Mouse (Mus musculus) telencephalon, adult 2 months (tissue): ENCODE measurements around the gene Dpyd.

Experiments used
- DNase-seq: peaks from one replicate; pipeline ENCODE4 v3.0.0-alpha.2; 2011; ENCODE audit warnings: low read depth, low spot score

Dpyd gene

GRCm38 (mm10) chr3:118561554-118562310 lies at the start of gene Dpyd:
Gene Dpyd (plus strand): TSS chr3:118562129.
- no peak for DNase-seq

GRCm38 (mm10) chr3:118537676-118538075 lies 24.3 kb upstream of the Dpyd start:
- no peak for DNase-seq

DNA sequence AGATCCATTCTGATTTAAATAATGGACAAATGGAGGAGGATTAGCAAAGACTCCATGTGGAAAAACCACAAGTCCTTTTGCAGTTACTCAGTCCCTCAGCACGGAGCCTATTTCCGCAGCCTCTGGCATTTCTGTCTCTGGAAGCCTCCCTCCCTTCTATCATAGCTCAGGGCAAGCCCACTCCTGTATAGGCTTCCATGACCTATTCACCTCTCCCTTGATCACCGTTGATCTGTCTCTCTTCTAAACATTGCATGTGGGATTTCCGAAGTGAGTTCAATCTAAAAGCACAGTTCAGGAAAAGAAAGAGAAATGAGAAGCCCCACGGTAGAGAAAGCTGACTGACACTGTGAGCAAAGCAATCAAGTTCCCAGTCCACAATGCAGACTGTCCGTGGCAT lies 20.2 kb upstream of the Dpyd start:
- no peak for DNase-seq

DNA sequence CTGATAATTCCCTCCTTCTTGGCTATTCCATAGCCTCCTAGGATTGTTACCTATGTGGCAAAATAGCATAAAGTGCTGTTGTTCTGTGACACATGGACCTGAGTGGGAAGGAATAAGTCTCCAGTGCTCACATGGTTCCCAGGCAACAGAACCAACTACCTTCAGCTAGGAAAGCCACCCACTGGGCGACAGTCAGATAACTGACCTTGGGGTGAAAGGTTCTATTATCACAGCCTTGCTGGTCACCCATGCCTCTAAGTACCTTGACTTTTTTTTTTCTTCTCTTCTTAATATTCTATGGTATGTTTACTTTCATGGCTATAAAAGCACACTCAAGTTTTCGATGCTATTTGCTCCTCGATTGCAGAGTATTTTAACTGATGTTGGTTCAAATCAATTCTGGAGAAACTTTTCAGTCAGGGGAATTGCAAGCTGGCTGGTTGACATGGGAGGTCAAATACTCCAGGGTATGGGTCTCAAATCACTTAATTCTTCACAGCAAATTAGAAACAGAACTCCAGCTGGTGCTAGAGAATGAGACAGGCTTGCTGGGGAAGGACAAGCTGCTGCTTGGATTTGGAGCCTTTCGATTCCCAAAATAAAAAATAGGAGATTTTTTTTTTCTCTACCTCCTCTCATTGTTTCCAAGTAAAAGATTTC lies 14.2 kb upstream of the Dpyd start:
- no peak for DNase-seq

GRCm38 (mm10) chr3:118557605-118558004 lies 4.3 kb upstream of the Dpyd start:
- DNase-seq, result no peak

- DNase-seq, result no peak
These were observed 2.0 kb upstream of the Dpyd start for GRCm38 (mm10) chr3:118559936-118560335.

DNA sequence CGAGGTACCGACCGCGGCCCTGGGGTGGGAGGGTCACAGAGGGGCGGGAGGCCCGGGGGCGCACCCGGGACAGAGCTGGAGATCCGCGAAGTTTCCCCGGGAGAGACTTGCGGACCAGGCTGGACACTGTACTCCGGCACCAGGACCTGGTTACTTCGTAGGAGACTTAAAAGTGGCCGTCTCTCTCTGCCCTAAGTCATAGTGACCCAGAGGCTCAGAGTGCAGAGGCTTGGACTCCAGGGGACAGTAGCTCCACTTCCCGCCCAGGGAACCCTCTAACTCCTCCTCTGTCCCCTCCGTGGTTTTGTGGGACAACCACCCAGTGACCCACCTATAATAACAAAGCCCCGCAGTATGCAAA lies 362 bp downstream of the Dpyd start:
- DNase-seq, result no peak

DNA sequence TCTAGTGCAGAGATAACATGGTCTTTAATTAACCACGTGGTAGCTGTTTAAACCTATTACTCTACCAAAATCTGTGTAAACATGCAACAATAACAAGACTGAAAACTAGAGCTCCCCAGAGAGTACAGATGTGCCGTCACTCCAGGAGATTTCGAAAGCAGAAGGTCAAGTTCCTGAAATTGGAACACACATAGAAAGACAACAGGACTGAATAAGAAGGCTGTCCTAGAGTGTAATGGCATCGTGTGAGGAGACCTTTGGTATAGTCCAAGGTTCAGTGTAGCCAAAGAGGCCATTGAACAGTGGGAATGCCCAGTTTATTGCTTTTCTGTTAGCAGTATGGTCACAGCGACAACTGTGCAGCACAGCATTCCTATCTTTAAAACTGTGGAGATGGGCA lies 4.8 kb downstream of the Dpyd start:
- DNase-seq, result no peak

DNA sequence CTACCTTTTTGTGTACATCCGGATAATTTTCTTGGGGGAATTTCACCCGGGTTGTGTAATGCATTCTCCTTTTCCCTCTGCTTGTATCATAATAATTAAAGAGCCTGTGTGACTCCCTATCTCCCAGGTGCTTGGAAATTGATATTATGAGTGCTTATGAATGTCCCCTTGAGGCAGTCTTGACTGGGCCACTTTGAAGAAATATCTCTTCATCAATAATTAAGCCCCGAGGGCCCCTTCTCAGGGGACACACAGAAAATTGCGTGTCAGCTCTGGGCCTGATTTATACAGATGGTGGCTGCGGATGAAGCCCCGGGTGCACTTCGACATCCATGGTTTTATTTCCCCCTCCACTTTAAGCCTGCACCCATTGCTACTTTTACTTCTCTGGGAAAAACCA lies 8.3 kb downstream of the Dpyd start:
- no peak for DNase-seq

GRCm38 (mm10) chr3:118590559-118590958 lies 28.6 kb downstream of the Dpyd start:
- no peak for DNase-seq

DNA sequence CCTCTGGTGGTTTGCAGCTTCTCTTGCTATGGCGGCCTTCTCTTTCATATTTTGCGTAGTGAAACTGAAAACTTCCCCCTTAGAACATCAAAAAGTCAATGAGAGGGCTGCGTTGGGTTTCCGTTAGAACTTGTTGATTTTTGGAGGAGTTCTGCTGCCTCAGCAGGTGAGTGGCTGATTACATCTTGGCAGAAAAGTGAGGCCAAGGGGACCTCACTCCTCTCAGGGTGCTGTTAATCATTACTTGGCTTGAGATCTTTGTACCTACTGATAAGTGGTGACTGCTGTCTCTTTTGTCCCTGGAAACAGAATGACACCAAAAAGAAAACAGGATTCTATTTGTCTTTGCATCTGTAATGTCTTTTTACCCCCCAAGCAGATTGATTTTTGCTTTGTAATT lies 32.9 kb downstream of the Dpyd start:
- DNase-seq, result no peak

- no peak for DNase-seq
These were observed 33.8 kb downstream of the Dpyd start for GRCm38 (mm10) chr3:118595693-118596092.

GRCm38 (mm10) chr3:118601689-118602640 lies 40.0 kb downstream of the Dpyd start:
- DNase-seq, result no peak

DNA sequence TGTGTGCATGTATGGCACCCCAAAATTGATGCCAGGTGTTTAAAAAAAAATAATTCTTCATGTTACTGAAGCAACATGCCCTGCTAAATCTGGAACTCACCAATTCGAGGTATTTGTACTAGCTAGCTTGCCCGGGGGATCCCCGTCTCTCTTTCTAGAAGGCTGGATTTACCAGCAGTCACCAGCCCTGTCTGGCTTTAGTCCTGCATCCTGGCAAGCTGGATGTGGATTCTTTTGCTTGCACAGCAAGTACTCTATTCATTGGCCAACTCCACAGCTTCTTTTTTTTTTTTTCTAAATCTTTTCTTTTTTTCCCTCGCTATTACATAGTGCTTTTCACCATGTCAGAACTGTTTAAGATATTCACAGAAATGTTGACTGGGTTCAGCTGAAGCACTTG lies 46.8 kb downstream of the Dpyd start:
- DNase-seq, result no peak

DNA sequence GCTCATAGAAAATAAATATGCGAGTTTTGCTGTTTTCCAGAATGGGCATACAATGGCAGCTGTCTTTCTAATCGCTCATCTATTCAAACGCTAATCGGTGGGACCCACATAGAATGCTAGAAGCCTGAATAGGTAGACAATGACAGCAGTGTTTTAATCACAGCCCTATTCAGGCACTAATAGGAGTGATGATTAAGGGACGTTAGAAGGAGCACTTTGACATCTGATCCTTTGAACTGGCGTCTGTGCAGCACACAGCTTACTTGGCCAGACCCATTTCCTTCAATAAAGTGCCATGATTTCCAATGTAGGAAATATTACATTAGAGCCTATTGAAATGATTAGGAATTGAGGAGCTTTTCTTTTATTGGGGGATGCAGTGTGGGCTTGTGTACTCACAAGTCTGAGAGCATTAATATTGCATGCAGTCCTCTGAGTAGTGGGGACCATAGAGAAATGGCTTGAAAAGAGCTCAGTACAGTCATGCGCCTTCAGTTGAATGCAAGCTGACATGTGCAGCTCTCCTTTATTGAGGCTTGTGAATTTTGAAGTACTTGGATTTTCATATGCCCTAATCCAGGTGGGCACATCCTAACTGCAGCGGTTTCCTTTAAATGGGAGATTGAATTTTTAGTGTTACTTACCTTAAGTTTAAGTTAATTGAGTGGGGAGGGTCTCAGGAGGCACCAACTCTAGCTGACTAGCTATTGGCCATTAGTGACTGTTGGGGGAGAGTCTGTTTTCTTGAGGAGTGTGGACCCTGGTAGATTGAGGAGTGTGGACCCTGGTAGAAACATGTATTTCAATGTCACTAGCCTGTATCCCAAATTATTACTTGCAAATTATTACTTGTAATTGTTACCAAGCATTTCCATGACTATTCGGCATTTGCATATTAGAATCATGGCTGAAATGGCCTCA lies 64.8 kb downstream of the Dpyd start:
- no peak for DNase-seq

- DNase-seq, result no peak
These were observed 67.8 kb downstream of the Dpyd start for GRCm38 (mm10) chr3:118629737-118630136.

DNA sequence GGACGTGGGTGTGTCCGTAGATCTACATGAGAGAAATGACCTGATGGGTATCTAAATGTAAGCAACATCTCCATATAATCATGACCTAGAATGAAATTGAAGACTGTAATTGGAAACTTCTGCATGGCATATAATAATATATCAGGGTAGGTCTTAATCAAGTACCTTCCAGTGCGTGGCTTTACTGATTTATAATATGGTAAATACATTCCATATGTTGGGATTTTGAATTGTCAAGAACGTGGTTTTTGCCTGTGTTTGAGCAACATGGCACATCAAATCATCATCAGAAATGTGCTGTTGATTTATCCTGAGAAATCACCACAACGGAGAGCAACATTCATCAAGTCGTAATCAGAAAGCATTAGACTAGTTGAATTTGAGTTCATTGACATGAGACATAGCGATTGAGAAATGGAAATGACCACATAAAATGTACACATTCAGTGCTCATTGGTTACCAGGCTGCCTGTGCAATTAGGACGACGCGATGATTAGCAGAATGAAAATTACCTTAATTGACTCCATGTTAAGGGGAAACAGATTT lies 84.2 kb downstream of the Dpyd start:
- DNase-seq, result no peak

GRCm38 (mm10) chr3:118663987-118664692 lies 102.2 kb downstream of the Dpyd start:
- no peak for DNase-seq

- DNase-seq, result peak; percentile 53
These were observed 112.3 kb downstream of the Dpyd start for GRCm38 (mm10) chr3:118674121-118674745.

DNA sequence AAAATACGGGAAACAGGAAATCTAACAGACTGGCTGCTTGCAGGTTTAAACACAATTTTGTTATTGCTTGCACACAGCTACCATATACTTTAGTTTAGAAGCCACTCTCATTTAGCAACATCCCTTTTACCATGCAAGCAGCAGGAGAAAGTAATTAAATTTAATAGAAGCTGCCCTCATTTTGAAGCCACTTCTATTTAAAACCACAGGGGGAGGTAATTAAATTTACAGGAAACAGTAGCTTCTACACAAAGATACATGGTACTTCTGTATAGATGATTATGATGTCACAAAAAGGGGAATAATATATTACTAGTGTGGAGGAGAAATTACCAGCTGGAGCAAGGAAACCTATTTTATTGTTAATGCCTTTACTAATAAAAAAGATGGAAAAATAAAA lies 113.5 kb downstream of the Dpyd start:
- no peak for DNase-seq
